Mouse (Mus musculus) limb, embryonic 12.5 days (tissue): ENCODE data around the gene Mical3. TPM values are rescaled to one million over a fixed set of nuclear protein-coding genes. Genes with fewer than 3 reads are reported as not detected.

Experiments
- ATAC-seq: fragments of 200-750 bp; cut with Nextera tagmentation; 2 replicates; pipeline ENCODE4 v1.8.0; 2017; ENCODE audit warnings: low read depth, moderate TSS enrichment; ENCODE audit not compliant: insufficient number of reproducible peaks, insufficient read depth, low FRiP score, low TSS enrichment
- H3K27ac ChIP-seq: fragments of 300-500 bp; sonication (generic); 2 replicates; pipeline ENCODE4 v1.5.1; 2016; ENCODE audit warnings: mild to moderate bottlenecking, moderate library complexity
- H3K27me3 ChIP-seq: fragments of 300-500 bp; sonication (generic); 2 replicates; pipeline ENCODE4 v1.6.1; 2016; ENCODE audit warnings: mild to moderate bottlenecking, moderate library complexity
- H3K36me3 ChIP-seq: fragments of 300-500 bp; sonication (generic); 2 replicates; pipeline ENCODE4 v1.6.1; 2016; ENCODE audit warnings: mild to moderate bottlenecking, moderate library complexity
- H3K4me1 ChIP-seq: fragments of 300-500 bp; sonication (generic); replicated peaks from 2 replicates; pipeline ENCODE4 v1.6.1; 2016
- H3K4me2 ChIP-seq: fragments of 300-500 bp; sonication (generic); 2 replicates; pipeline ENCODE4 v1.6.1; 2016; ENCODE audit warnings: mild to moderate bottlenecking, moderate library complexity
- H3K4me3 ChIP-seq: fragments of 300-500 bp; sonication (generic); replicated peaks from 2 replicates; pipeline ENCODE4 v1.5.1; 2016; ENCODE audit warnings: mild to moderate bottlenecking
- H3K9ac ChIP-seq: fragments of 300-500 bp; sonication (generic); replicated peaks from 2 replicates; pipeline ENCODE4 v1.6.1; 2016; ENCODE audit warnings: mild to moderate bottlenecking, moderate library complexity
- H3K9me3 ChIP-seq: fragments of 300-500 bp; sonication (generic); 2 replicates; pipeline ENCODE4 v1.6.1; 2016; ENCODE audit warnings: mild to moderate bottlenecking, moderate library complexity
- WGBS: fragments of 180-500 bp; shearing (Covaris S2); methylation state at CpG from one replicate; pipeline ENCODE4 v1.1.7; 2016; 5-methylcytosine and 5-hydroxymethylcytosine counted together
- polyA plus RNA-seq: library from polyadenylated mRNA; unstranded; fragments of >200 nt; fragmentation: Nextera tagmentation; extraction: Ambion mirVana; gene quantifications from 2 replicates; pipeline ENCODE4 v1.2.1, GENCODE M21; 2016

Gene Mical3
- polyA plus RNA-seq, 1 experiment from 2014 or later: 10.8 TPM

GRCm38 (mm10) chr6:120894524-120894923 lies 236.3 kb downstream of the Mical3 start:
- ATAC-seq: no peak
- peaks cover 63% of the 10 kb centered on the region for H3K36me3 ChIP-seq
- no peak overlapping the region for H3K4me3 ChIP-seq
- H3K9me3 ChIP-seq: no peaks in the 10 kb centered on the region
- no peaks in the 10 kb centered on the region for H3K4me1 ChIP-seq
- H3K27ac ChIP-seq: no peak overlapping the region
- no peaks in the 10 kb centered on the region for H3K27me3 ChIP-seq
- H3K4me2 ChIP-seq: no peak overlapping the region
- H3K9ac ChIP-seq: no peak overlapping the region
- 87% methylated on average over 9 of the region's 9 CpGs for WGBS

DNA sequence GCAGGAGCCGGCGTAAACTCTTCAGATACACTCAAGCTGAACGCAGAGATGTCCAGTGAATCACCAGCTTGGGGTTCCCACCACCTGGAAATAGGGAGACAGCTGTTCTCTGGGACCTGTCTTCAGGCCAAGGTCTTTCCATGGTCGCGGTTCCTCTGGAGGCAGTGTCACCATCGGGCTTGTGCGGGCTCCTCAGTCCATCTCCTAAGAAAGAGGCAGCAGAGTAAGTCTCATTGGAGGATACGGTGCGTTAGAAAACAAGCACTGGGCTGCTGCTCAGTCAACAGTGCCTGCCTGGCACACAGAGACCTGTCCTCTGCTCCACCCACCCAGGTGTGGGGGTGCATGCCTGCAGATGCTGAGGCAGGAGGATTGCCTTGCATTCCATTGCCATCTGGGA lies 236.7 kb downstream of the Mical3 start:
- Histone ChIP-seq H3K4me2 (no peak overlapping the region), H3K9ac (no peak overlapping the region), H3K27ac (no peak overlapping the region), H3K27me3 (no peaks in the 10 kb centered on the region), H3K4me3 (no peak overlapping the region), H3K9me3 (no peaks in the 10 kb centered on the region), H3K36me3 (peaks cover 67% of the 10 kb centered on the region), H3K4me1 (no peaks in the 10 kb centered on the region)
- no peak for ATAC-seq
- 95% methylated on average over 9 of the region's 9 CpGs for WGBS

DNA sequence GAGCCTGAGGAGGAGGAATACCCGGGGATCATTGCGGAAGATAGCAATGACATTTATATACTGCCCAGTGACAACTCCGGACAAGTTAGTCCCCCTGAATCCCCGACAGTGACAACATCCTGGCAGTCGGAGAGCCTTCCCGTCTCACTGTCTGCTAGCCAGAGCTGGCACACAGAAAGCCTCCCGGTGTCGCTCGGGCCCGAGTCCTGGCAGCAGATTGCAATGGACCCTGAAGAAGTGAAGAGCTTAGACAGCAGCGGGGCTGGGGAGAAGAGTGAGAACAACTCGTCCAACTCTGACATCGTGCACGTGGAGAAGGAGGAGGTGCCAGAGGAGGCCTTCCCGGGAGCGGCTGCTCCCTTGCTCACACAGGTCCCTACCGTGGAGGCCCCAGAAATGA lies 244.1 kb downstream of the Mical3 start:
- Histone ChIP-seq H3K27me3 (no peaks in the 10 kb centered on the region), H3K4me1 (no peaks in the 10 kb centered on the region), H3K4me2 (no peak overlapping the region), H3K9ac (no peak overlapping the region), H3K9me3 (no peaks in the 10 kb centered on the region), H3K36me3 (peaks cover 88% of the 10 kb centered on the region), H3K27ac (no peak overlapping the region), H3K4me3 (no peak overlapping the region)
- WGBS: 89% methylated on average over 17 of the region's 17 CpGs
- no peak for ATAC-seq

- no peaks in the 10 kb centered on the region for H3K4me1 ChIP-seq
- no peaks in the 10 kb centered on the region for H3K9me3 ChIP-seq
- 87% methylated on average over 6 of the region's 6 CpGs for WGBS
- no peak overlapping the region for H3K4me3 ChIP-seq
- H3K27me3 ChIP-seq: no peaks in the 10 kb centered on the region
- ATAC-seq: no peak
- no peak overlapping the region for H3K27ac ChIP-seq
- H3K9ac ChIP-seq: no peak overlapping the region
- H3K4me2 ChIP-seq: no peak overlapping the region
- peaks cover 78% of the 10 kb centered on the region for H3K36me3 ChIP-seq
Measured at GRCm38 (mm10) chr6:120884436-120884835, 246.4 kb downstream of the Mical3 start.

Other genes with a start within 250 kb of the Mical3 start
- 16.7 and 17.4 TPM in 2 replicates for gene Bid, start 214.1 kb downstream of the Mical3 start, polyA plus RNA-seq
- 10.0 and 10.9 TPM in 2 replicates for gene Pex26, start 52.7 kb upstream of the Mical3 start, polyA plus RNA-seq
- 0.20 and 0.29 TPM in 2 replicates for gene Tuba8, start 79.7 kb upstream of the Mical3 start, polyA plus RNA-seq
- 0.74 and 0.81 TPM in 2 replicates for gene Usp18, start 114.9 kb upstream of the Mical3 start, polyA plus RNA-seq
- gene Slc6a13, start 169.2 kb upstream of the Mical3 start, polyA plus RNA-seq: 1.0 and 1.3 TPM in 2 replicates
- gene Slc6a12, start 212.1 kb upstream of the Mical3 start, polyA plus RNA-seq: not detected in 2 replicates